Mouse (Mus musculus) left cerebral cortex, adult 9 months (tissue): Measurements from ENCODE around the gene Dpy19l1.

ENCODE experiments used
- DNase-seq, 2 experiments: peaks; one replicate each; pipeline ENCODE4 v3.0.0; 2022; ENCODE audit warnings: low spot score in 2 of 2

Dpy19l1 gene

GRCm38 (mm10) chr9:24470166-24470565 is 32.8 kb downstream of the Dpy19l1 start:
- DNase-seq = no peak

- DNase-seq = no peak
Observed at GRCm38 (mm10) chr9:24467186-24467585, 35.8 kb downstream of the Dpy19l1 start.

- peak in 1 of 2 experiments; percentile 22 for DNase-seq
Observed at GRCm38 (mm10) chr9:24466649-24467048, 36.3 kb downstream of the Dpy19l1 start.

GRCm38 (mm10) chr9:24461379-24461961 is 41.5 kb downstream of the Dpy19l1 start:
- DNase-seq = peak in 1 of 2 experiments; percentile 14

- DNase-seq = no peak
Observed at GRCm38 (mm10) chr9:24453833-24454232, 49.1 kb downstream of the Dpy19l1 start.

- DNase-seq = no peak
Observed at GRCm38 (mm10) chr9:24450976-24451375, 52.0 kb downstream of the Dpy19l1 start.

- DNase-seq = no peak
Observed at GRCm38 (mm10) chr9:24450524-24450923, 52.4 kb downstream of the Dpy19l1 start.

- DNase-seq = no peak
Observed at GRCm38 (mm10) chr9:24434901-24435300, 68.0 kb downstream of the Dpy19l1 start.

GRCm38 (mm10) chr9:24429721-24430120 is 73.2 kb downstream of the Dpy19l1 start:
- DNase-seq = no peak

- DNase-seq = no peak
Observed at GRCm38 (mm10) chr9:24425679-24426078, 77.3 kb downstream of the Dpy19l1 start.

- no peak for DNase-seq
Observed at GRCm38 (mm10) chr9:24423241-24423640, 79.7 kb downstream of the Dpy19l1 start.

GRCm38 (mm10) chr9:24421888-24422287 is 81.1 kb downstream of the Dpy19l1 start:
- DNase-seq = no peak

GRCm38 (mm10) chr9:24421221-24421620 is 81.7 kb downstream of the Dpy19l1 start:
- no peak for DNase-seq

- DNase-seq = no peak
Observed at GRCm38 (mm10) chr9:24420144-24420543, 82.8 kb downstream of the Dpy19l1 start.

- DNase-seq = no peak
Observed at GRCm38 (mm10) chr9:24418281-24418680, 84.7 kb downstream of the Dpy19l1 start.

GRCm38 (mm10) chr9:24411483-24411882 is 91.5 kb downstream of the Dpy19l1 start:
- no peak for DNase-seq

GRCm38 (mm10) chr9:24410439-24410838 is 92.5 kb downstream of the Dpy19l1 start:
- DNase-seq = no peak

GRCm38 (mm10) chr9:24407992-24408391 is 94.9 kb downstream of the Dpy19l1 start:
- no peak for DNase-seq

GRCm38 (mm10) chr9:24394146-24394545 is 108.8 kb downstream of the Dpy19l1 start:
- DNase-seq = no peak

- no peak for DNase-seq
Observed at GRCm38 (mm10) chr9:24390807-24391370, 112.1 kb downstream of the Dpy19l1 start.

GRCm38 (mm10) chr9:24387230-24387629 is 115.7 kb downstream of the Dpy19l1 start:
- DNase-seq = no peak

- DNase-seq = no peak
Observed at GRCm38 (mm10) chr9:24379321-24379720, 123.6 kb downstream of the Dpy19l1 start.

- DNase-seq = no peak
Observed at GRCm38 (mm10) chr9:24378848-24379247, 124.1 kb downstream of the Dpy19l1 start.
